Mouse (Mus musculus) ovary, postnatal 14 days (tissue): ENCODE results near the gene Scnn1a.

Experiments
- DNase-seq: peaks from one replicate; pipeline ENCODE4 v3.0.0; 2022; ENCODE audit warnings: low spot score

The Scnn1a gene

GRCm38 (mm10) chr6:125309406-125309805 lies 11.1 kb upstream of the Scnn1a start:
- DNase-seq, result no peak

- no peak for DNase-seq
Measured at GRCm38 (mm10) chr6:125312171-125312570, 8.3 kb upstream of the Scnn1a start.

GRCm38 (mm10) chr6:125312581-125313355 lies 7.7 kb upstream of the Scnn1a start:
- DNase-seq, result no peak

DNA sequence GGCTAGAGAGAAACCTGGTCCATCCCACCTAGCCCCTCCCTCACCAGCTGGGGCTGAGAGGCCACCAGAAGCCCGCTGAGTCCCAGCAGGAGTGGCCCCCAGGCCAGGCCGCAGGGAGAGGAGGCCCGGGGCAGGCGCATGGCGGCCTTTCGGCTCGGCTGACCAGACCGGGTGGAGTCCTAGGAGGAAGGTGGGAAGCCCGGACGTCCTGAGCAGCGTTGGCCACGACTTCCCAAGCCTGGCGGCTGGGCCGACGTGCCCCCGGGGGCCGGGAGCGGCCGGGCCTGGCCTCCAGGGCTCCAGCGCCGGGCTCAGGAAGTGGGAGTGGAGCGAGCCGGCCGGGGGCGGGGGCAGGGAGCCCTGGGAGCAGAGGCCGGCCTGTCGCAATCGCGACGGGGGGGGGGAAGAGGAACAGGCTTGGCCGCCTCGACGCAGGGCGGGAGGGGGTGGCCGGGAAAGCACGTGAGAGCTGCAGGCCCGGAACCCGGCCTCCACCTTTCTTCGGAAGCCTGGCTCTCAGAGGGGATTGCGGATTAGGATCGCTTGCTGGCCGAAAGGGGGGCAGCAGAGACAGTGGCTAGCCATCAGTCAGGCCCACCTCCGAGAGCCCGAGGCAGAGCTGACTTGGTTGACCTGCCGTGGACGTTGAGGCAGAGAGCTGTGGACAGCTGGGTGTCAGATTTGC lies 6.8 kb upstream of the Scnn1a start, which contains the start of gene Ltbr:
Gene Ltbr, minus strand, starts transcription at position 340 of the 685 bp plus-strand sequence.
- peak; percentile 75 for DNase-seq

- no peak for DNase-seq
Measured at GRCm38 (mm10) chr6:125314231-125314563, 6.3 kb upstream of the Scnn1a start.

GRCm38 (mm10) chr6:125314746-125315145 lies 5.7 kb upstream of the Scnn1a start:
- DNase-seq, result no peak

DNA sequence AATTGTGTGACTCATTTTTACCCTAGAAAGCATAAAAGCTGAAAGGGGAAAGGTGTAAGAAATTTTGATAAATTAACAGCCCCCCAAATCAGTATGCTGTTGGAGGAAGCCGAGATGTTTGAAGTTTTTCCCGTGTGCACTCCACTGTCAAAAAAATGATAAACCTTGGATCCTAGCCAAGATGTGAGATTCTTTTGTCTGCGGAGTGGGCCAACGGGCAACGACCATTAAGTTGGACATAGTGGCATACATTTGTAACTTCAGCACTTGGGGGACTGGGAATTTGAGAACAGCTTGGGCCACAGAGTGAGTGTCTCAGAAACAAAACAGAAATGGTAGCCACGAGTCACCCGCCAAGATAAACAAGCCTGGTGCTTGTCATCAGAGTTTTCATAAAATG lies 3.4 kb upstream of the Scnn1a start:
- no peak for DNase-seq

DNA sequence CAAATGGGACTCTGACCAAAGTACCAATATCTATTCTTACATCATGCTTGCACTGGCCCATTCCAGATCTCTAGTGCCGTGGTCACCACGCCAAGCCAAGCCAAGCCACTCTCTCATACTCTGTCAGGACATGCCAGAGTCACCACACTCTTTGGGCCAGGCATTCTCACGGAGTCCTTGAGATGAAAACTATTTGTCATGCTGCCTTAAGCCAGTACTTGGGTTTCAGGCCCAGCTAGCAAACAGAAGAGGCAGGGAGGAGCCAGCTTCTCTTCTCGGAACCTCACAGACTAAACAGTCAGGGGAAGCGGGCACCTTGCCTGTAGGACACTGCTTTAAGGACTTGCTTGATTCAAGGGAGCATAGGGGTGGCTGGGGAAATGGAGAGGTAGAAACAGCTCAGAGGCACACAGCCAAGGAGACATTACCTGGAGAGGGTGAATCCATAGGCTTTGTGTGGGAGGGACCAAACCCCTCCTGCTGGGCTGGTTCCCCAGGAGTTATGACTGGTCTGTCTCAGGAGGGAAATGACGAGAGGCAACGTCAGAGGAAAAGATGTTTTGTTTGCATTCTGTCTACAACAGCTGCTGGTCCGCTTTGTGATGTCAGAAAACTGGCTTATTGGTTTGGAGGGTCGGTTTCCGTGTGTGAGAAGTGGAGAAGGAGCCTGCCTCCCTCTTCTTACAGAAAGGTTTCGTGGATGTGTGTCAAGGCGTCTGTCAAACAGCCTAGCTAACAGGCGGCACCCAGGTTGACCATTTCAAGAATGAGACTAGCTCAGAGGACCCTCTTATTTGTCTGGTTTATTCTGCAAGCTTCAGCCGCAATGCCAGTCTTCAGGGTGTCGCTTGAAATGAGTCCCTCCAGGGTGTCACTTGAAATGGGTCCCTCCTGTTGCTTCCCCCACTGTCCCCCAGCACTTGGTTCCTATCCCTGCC lies 1.2 kb upstream of the Scnn1a start:
- no peak for DNase-seq

- DNase-seq, result no peak
Measured at GRCm38 (mm10) chr6:125319919-125320296, 551 bp upstream of the Scnn1a start.

DNA sequence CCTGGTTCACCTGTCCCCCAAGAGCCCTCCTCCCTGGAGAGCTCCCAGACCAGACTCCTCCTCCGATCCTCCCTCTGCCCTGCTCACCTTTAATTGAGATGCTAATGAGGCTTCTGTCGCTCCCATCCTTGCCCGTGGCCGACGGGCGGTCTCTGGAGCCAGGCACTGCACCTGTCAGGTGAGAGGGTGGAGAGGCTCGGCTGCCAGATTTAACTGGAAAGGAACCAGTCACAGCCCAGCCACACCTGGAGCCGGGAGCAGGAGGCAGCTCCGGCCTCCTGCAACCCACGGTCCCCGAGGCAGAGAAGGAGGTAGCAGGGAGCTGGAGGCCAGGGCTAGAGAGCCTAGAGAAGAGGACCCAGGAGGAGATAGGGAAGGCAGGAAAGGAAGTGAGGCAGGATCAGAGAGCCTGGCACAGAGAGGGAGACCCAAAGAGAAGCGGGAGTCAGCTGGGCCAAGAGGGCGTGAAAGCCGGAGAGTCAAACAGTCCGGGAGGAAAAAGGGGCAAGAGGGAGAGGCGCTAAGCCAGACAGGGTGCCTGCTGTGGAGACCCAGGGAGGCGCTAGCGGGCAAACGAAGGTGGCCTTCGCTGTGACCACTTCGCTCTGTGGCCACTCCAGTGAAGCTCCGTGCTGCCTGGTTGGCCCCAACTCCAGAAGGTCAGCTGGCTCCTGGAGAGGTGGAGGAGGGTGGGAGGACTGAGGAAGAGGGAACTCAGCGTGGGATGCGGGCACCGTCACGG lies 826 bp downstream of the Scnn1a start:
- no peak for DNase-seq

- no peak for DNase-seq
Measured at GRCm38 (mm10) chr6:125322794-125323193, 2.3 kb downstream of the Scnn1a start.

DNA sequence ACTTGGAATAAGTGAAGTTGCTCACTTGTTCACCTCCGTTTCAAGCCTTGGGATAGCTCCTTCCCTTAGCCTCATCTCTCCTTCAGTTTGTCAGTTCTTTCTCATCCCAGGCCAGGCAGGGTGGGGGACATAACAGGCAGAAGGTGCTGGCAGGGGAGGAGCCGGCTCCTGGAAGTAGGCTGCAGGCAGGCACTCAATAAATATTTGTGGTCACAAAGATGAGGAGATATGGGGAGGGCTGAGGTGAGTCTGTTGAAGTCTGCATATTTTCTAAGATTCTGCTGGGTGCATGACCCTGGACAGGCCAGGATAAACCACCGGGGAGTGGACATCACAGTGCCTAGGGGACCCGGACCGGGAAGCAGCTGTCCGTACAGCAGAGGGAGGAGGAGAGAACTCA lies 3.1 kb downstream of the Scnn1a start:
- no peak for DNase-seq

GRCm38 (mm10) chr6:125325337-125325736 lies 4.9 kb downstream of the Scnn1a start:
- DNase-seq, result no peak

GRCm38 (mm10) chr6:125328243-125328642 lies 7.8 kb downstream of the Scnn1a start:
- no peak for DNase-seq

- DNase-seq, result peak; percentile 82
Measured at GRCm38 (mm10) chr6:125330626-125331326, 10.3 kb downstream of the Scnn1a start.

- DNase-seq, result no peak
Measured at GRCm38 (mm10) chr6:125333112-125333899, 12.8 kb downstream of the Scnn1a start.

DNA sequence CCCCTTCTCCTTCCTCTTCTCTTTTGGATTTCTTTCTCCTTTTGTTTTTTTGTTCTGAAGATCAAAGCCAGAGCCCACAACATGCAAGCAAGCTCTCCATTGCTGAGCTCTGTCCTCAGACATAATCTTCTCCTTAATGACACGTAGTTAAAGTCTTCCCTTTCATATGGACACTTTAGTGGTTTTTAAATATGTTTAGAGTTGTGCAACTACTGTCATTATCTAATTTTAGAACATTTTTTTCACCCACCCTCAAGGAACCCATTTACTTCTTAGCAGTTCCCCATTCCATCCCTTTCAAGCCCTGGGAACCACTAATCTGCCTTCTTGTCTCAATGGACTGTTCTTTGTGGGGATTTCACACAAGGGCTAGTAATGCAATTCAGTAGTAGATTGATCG lies 13.9 kb downstream of the Scnn1a start:
- no peak for DNase-seq

DNA sequence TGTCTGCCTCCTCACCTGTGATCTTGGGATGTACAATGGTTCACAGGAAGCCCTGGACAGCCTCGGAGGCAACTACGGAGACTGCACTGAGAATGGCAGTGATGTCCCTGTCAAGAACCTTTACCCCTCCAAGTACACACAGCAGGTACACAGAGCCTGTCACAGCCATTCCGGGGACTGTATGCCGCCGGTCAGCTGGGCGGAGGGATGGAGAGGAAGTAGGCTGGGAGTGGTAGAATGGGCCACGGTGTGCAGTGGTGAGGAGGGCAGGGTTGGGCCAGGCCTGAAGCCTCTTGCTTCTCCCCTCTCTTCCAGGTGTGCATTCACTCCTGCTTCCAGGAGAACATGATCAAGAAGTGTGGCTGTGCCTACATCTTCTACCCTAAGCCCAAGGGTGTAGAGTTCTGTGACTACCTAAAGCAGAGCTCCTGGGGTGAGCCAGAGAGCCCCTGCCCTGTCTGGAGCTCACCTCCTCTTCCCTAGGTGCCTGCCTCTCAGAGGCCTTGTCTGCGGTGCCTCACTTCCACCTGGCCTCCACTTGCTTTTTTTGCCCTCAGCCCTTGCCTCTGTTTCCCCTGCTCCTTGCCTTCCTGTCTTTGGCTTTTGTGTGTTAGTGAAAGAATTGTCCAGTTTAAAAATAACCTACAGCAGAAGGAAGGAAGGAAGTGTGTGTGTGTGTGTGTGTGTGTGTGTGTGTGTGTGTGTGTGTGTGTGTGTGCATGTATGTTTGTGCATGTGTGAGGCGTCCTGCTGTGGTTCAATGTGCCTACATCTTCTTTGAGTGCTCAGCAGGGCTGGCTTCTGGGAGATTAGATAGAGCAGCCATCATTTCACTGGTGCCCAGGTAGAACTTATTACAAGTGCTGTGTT lies 18.6 kb downstream of the Scnn1a start:
- no peak for DNase-seq

DNA sequence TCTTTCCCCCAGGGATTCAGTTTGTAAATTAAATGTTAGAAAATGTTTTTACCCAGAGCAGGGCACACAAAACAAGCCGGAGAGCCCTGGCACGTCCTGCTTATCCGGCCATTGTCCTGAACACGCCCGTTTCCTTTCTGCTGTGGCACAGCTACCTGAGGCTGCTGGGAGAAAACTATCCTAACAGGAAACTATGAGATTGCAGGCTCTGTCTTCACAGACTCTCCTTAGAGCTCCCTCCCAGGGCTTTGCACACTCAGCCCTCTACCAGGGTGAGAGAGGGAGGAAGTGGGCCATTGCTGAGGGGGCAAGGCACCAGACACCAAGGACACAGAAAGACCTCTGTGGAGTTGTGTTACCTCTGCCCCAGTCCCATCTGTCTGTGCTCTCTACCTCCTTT lies 19.8 kb downstream of the Scnn1a start:
- no peak for DNase-seq
